Mouse (Mus musculus) C2C12 (cell line): Measurements from ENCODE around the gene Olfr1512.
"Not testable (repeated sequence)": the region's sequence is repeated elsewhere in the genome, so short reads cannot be mapped to it uniquely, and the experiment has no call there.

ENCODE experiments used
- CEBPB ChIP-seq: IDR thresholded peaks from one replicate; pipeline ENCODE4 v1.6.1; 2011; ENCODE audit warnings: low read depth, mild to moderate bottlenecking, control low read depth, moderate library complexity
- CTCF ChIP-seq: IDR thresholded peaks from one replicate; pipeline ENCODE4 v1.5.1; 2011; ENCODE audit not compliant: control insufficient read depth, insufficient read depth, insufficient read length
- FOSL1 ChIP-seq: IDR thresholded peaks from one replicate; pipeline ENCODE4 v1.8.0; 2011; ENCODE audit warnings: mild to moderate bottlenecking, low read length; ENCODE audit not compliant: poor library complexity, insufficient read depth, severe bottlenecking

DNA sequence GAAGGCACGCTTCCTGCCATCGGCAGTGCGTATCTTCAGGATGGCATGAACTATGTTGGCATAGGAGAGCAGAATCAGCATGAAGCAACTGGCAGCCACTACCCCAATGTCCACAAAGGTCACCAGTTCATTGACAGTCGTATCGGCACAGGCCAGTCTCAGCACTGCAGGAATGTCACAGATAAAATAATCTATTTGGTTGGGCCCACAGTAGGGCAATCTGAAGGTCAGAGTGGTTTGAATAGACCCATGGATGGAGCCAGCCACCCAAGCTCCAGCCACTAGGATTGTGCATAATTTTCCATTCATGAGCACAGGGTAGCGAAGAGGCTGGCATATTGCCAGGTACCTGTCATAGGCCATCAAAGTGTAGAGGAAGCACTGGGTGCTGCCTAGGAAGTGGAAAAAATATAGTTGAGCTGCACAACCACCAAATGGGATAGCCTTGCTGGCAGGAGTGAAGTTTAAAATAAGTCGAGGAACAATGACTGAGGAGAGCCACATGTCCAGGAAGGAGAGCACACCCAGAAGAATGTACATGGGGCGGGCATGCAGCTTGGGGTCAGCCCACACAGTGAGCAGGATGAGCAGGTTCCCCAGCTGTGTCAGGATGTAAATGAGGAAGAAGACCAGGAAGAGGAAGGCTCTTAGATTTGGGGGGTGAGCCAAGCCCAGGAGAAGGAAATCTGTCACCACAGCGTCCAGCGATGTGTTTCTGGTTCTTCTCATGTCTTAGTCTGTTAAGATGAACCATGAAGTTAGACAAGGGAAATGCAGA lies 31.4 kb upstream of the Olfr1512 start:
- TF ChIP-seq FOSL1, CTCF, CEBPB: not testable (repeated sequence)
